ENCODE assay signal across 20 mouse cellular contexts in the genomic region with DNA sequence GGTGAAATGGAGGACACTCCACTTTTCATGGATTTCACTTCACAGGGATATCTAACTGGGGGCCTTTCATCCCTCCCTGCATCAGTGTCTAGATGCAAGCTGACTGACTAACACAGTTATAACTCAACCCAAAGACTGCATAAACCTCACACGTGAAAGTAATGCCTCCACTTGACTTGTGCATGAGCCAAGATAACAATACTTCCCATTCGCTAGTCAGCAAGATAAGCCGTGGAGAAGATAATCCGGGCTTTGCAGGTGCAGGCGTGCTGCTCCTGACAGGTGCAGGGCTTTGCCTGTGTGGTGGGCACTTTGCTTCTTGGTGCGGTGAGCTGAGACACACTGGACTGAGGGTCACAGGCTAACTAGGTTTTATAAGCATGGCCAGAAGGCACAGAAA. TPM values are rescaled to one million over a fixed set of nuclear protein-coding genes. Genes with fewer than 3 reads are reported as not detected.
"Had no signal": no experiment of that assay in that cellular context is flagged by ENCODE, and none has a peak within 500 bp of the region (broad histone marks: within the 10 kb centered on the region; RNA-seq: fewer than 3 reads in every experiment).

No protein-coding gene starts in this region.

- H3K4me3 ChIP-seq: kidney, embryonic 15.5 days; limb, embryonic 15.5 days; midbrain, embryonic 15.5 days; neural tube, embryonic 12.5 days had no signal

- H3K36me3 ChIP-seq: kidney, embryonic 15.5 days; limb, embryonic 15.5 days; midbrain, embryonic 15.5 days had no signal

- H3K9me3 ChIP-seq: kidney, embryonic 15.5 days; limb, embryonic 15.5 days; midbrain, embryonic 15.5 days; neural tube, embryonic 12.5 days had no signal

- H3K9ac ChIP-seq: kidney, embryonic 15.5 days; limb, embryonic 15.5 days; midbrain, embryonic 15.5 days; neural tube, embryonic 12.5 days had no signal

- H3K27me3 ChIP-seq: kidney, embryonic 15.5 days; limb, embryonic 15.5 days; midbrain, embryonic 15.5 days; neural tube, embryonic 12.5 days had no signal

- DNase-seq: kidney, adult 2 months; kidney, postnatal 14 days; layer of hippocampus, postnatal 36 days; lung, adult 18-20 months; lung, postnatal 36 days; spleen, adult 18-20 months; thymus, adult 18-20 months; thymus, postnatal 25 days had no signal

- H3K27ac ChIP-seq: kidney, embryonic 15.5 days; limb, embryonic 15.5 days; midbrain, embryonic 15.5 days; neural tube, embryonic 12.5 days had no signal

- ATAC-seq: midbrain, embryonic 15.5 days had no signal

- H3K4me2 ChIP-seq: kidney, embryonic 15.5 days; limb, embryonic 15.5 days; midbrain, embryonic 11.5 days; midbrain, embryonic 15.5 days; neural tube, embryonic 12.5 days had no signal

RNA-seq across cellular contexts. Expression of a gene that starts 58.4 kb away (rescaled TPM):
- total RNA-seq: layer of hippocampus, postnatal 36 days; left cerebral cortex, adult 8-10 months; left cerebral cortex, postnatal 25 days; megakaryocyte, adult 5-6 weeks; monocyte, adult 5-6 weeks; neutrophil, adult 5-6 weeks had no signal
- polyA plus RNA-seq: kidney, adult 2 months; large intestine, adult 2 months; urinary bladder, adult 2 months had no signal
